Mouse (Mus musculus) megakaryocyte progenitor cell, adult 5-6 weeks (primary cell): ENCODE data around the gene Nkapl. TPM values are rescaled to one million over a fixed set of nuclear protein-coding genes. Genes with fewer than 3 reads are reported as not detected.
A peak's percentile ranks its signal among the peaks of the same experiment; 100 is the strongest.
"Not testable (repeated sequence)": the region's sequence is repeated elsewhere in the genome, so short reads cannot be mapped to it uniquely, and the experiment has no call there.

Source experiments
- ATAC-seq: replicated peaks from 2 replicates; pipeline ENCODE4 v1.8.0; 2016; ENCODE audit warnings: mild to moderate bottlenecking, moderate TSS enrichment, inconsistent platforms; ENCODE audit not compliant: poor library complexity
- total RNA-seq, 2 experiments: library from RNA; stranded (forward) in 1 of 2; stranded (reverse) in 1 of 2; fragments of 157-497, 149-512 nt in 1 of 2; fragments of 200-1000 nt in 1 of 2; gene quantifications; 2 replicates each; pipeline versions ENCODE4 v1.2.3 to v1.2.4; 2015 to 2017

The Nkapl gene
- total RNA-seq (2015), result 0.10 and 0.12 TPM in 2 replicates
- total RNA-seq (2017), result 0.33 TPM in 1 of 2 replicates, not detected in the other

GRCm38 (mm10) chr13:21468061-21469019 is at the start of gene Nkapl:
TSS of gene Nkapl (minus strand) at chr13:21468509.
- peak; percentile 96 for ATAC-seq

- ATAC-seq, result peak; percentile 99
These were observed 37.9 kb upstream of the Nkapl start for GRCm38 (mm10) chr13:21506221-21506649.

GRCm38 (mm10) chr13:21502296-21502695 is 34.0 kb upstream of the Nkapl start:
- ATAC-seq, result no peak

- ATAC-seq, result not testable (repeated sequence)
These were observed 32.9 kb upstream of the Nkapl start, which contains the start of gene Gm11273 for GRCm38 (mm10) chr13:21501182-21501581. TSS of gene Gm11273 (minus strand) at chr13:21501418.

- no peak for ATAC-seq
These were observed 26.8 kb upstream of the Nkapl start, which contains the start of gene AK157302 for GRCm38 (mm10) chr13:21495080-21495479. TSS of gene AK157302 (plus strand) at chr13:21495223.

- ATAC-seq, result peak; percentile 46; the same call in 1 of the 2 replicates
These were observed 24.5 kb upstream of the Nkapl start for GRCm38 (mm10) chr13:21492847-21493246.

- ATAC-seq, result no peak
These were observed 18.6 kb upstream of the Nkapl start for GRCm38 (mm10) chr13:21486881-21487280.

GRCm38 (mm10) chr13:21478759-21479670 is 10.7 kb upstream of the Nkapl start, which contains the start of the genes Zkscan4 and Gm10065:
TSS of gene Zkscan4 (plus strand) at chr13:21478907.
TSS of gene Gm10065 (minus strand) at chr13:21479441.
- peak; percentile 80 for ATAC-seq

GRCm38 (mm10) chr13:21472427-21472826 is 4.1 kb upstream of the Nkapl start:
- no peak for ATAC-seq

GRCm38 (mm10) chr13:21469097-21469496 is 788 bp upstream of the Nkapl start:
- ATAC-seq, result no peak

GRCm38 (mm10) chr13:21467336-21467735 is 973 bp downstream of the Nkapl start:
- no peak for ATAC-seq

GRCm38 (mm10) chr13:21462516-21462915 is 5.8 kb downstream of the Nkapl start:
- not testable (repeated sequence) for ATAC-seq

GRCm38 (mm10) chr13:21456347-21456746 is 12.0 kb downstream of the Nkapl start:
- no peak for ATAC-seq

- ATAC-seq, result no peak
These were observed 14.2 kb downstream of the Nkapl start for GRCm38 (mm10) chr13:21454133-21454532.

- ATAC-seq, result peak; percentile 98
These were observed 14.9 kb downstream of the Nkapl start, which contains the start of gene Zscan26 for GRCm38 (mm10) chr13:21453449-21453848. TSS of gene Zscan26 (minus strand) at chr13:21453730.

GRCm38 (mm10) chr13:21453042-21453441 is 15.3 kb downstream of the Nkapl start:
- 0 out of 2 replicates have a peak, but pooled peaks have one; percentile 2 for ATAC-seq

GRCm38 (mm10) chr13:21447856-21448614 is 20.3 kb downstream of the Nkapl start:
- ATAC-seq, result no peak

GRCm38 (mm10) chr13:21446796-21447195 is 21.5 kb downstream of the Nkapl start:
- no peak for ATAC-seq

- no peak; the same call in 1 of the 2 replicates for ATAC-seq
These were observed 27.1 kb downstream of the Nkapl start for GRCm38 (mm10) chr13:21441207-21441572.
